In genomic region chr2:132689569-132690231, GRCm38 (mm10) we compare ENCODE assay signal across 8 mouse cellular contexts. TPM values are rescaled to one million over a fixed set of nuclear protein-coding genes. Genes with fewer than 3 reads are reported as not detected.
DNase-seq lines count a peak whose midpoint lies in the region; ATAC-seq and TF ChIP-seq lines count a peak whose summit lies in the region.

No protein-coding gene starts in this region.

- TF ChIP-seq CTCF in lung, embryonic 14.5 days (IDR thresholded peaks at IDR 0.05; ENCODE audit: low read depth), result no peak

- H3K27me3 ChIP-seq in lung, embryonic 14.5 days (ENCODE audit: insufficient read depth, low read length), result no peaks in the 10 kb centered on the region

- ATAC-seq in lung, embryonic 14.5 days (ENCODE audit: insufficient read depth), result no peak

- H3K27ac ChIP-seq in lung, embryonic 14.5 days (ENCODE audit: low read depth), result no peak overlapping the region

- no peak overlapping the region for H3K4me3 ChIP-seq in lung, embryonic 14.5 days (ENCODE audit: low read depth, low read length)

- H3K4me1 ChIP-seq in lung, embryonic 14.5 days (ENCODE audit: insufficient read depth), result peaks cover 2% of the 10 kb centered on the region; the same call in 1 of the 2 replicates

- H3K9me3 ChIP-seq in lung, embryonic 14.5 days (ENCODE audit: low read depth, low read length), result no peaks in the 10 kb centered on the region

- no peaks in the 10 kb centered on the region for H3K36me3 ChIP-seq in lung, embryonic 14.5 days (ENCODE audit: insufficient read depth)

- DNase-seq in lung, embryonic 14.5 days, result peak; percentile 56
- DNase-seq in lung, postnatal 10 days, result no peak
- DNase-seq in adrenal gland, postnatal 36 days, result peak; percentile 56 to 61
- peak; percentile 29 for DNase-seq in frontal cortex, postnatal 25 days (ENCODE audit: low spot score in 2 of 2)
- peak; percentile 34 for DNase-seq in layer of hippocampus, adult 9-11 months
- DNase-seq in right cerebral cortex, postnatal 10 days (ENCODE audit: low spot score in 2 of 2), result peak; percentile 78 to 82
- no peak for DNase-seq in thymus, postnatal 25 days
- no peak for DNase-seq in T-cell, adult 2 months (ENCODE audit: low spot score)

- H3K4me2 ChIP-seq in lung, embryonic 14.5 days, result no peak overlapping the region

- no peak overlapping the region for H3K9ac ChIP-seq in lung, embryonic 14.5 days

- WGBS in lung, embryonic 14.5 days, result 63% methylated on average over 15 of the region's 15 CpGs

RNA-seq across cellular contexts. Expression of gene Shld1, which starts 3.0 kb away (rescaled TPM):
- 12.0 and 12.7 TPM in 2 replicates for polyA plus RNA-seq in lung, embryonic 14.5 days (2014; fragmentation: Nextera tagmentation; extraction: Ambion mirVana)
- 10 to 100 TPM in 1 of 2 experiments, 1 to 10 TPM in 1; 7.7 to 12.8 TPM for total RNA-seq in adrenal gland, postnatal 36 days (2021)

Comparison
In these comparisons a context has a peak if more than half of its experiments do, and no peak if none do; other contexts are left out.
1. DNase-seq: peak in lung, embryonic 14.5 days (single experiment), adrenal gland, postnatal 36 days (2 of 2), frontal cortex, postnatal 25 days (2 of 2), layer of hippocampus, adult 9-11 months (single experiment) and right cerebral cortex, postnatal 10 days (2 of 2); none in lung, postnatal 10 days (single experiment), thymus, postnatal 25 days (single experiment) and T-cell, adult 2 months (single experiment).